In the genomic region with DNA sequence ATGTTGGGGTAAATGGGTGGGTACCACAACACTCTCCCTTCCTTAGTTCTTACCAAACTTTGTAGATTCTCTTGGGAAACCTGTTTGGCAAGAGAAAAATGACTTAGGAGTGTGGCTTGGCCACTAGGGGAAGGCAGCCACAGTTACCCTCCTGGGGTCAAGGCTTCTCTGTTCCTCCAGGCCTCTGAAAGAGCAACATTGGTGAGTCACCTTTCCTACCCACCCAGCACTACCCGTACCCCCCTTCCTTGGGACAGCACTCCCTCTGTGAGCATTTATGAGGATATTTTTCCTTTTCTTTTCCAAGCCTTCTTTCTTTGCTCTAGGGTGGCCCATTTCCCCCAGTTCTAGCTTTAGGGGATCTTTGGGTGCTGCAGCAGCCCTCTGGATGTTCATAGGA, we compare ENCODE assay signal across 10 mouse cellular contexts. TPM values are rescaled to one million over a fixed set of nuclear protein-coding genes. Genes with fewer than 3 reads are reported as not detected.
A peak's percentile ranks its signal among the peaks of the same experiment; 100 is the strongest.
DNase-seq lines count a peak whose midpoint lies in the region; ATAC-seq and TF ChIP-seq lines count a peak whose summit lies in the region.
"Had no signal": no experiment of that assay in that cellular context is flagged by ENCODE, and none has a peak within 500 bp of the region (broad histone marks: within the 10 kb centered on the region; RNA-seq: fewer than 3 reads in every experiment).

No protein-coding gene starts in this region.

- intact Hi-C loops in gastrocnemius, adult 2 months (cut with DNase I) = loop anchor here (5.0 kb wide), 1 partner anchor 42 kb away; a partner anchor contains a TSS

- H3K4me2 ChIP-seq in liver, embryonic 11.5 days = no peak overlapping the region
- H3K4me2 ChIP-seq in stomach, embryonic 15.5 days = peak overlapping the region; percentile 85; the same call in 1 of the 2 replicates
- H3K4me2 ChIP-seq: midbrain, embryonic 12.5 days had no signal

- H3K4me3 ChIP-seq in gastrocnemius, adult 2 months = peak overlapping the region; percentile 96
- H3K4me3 ChIP-seq in liver, adult 2 months (ENCODE audit: insufficient read depth, low read depth, low read length) = no peak overlapping the region
- H3K4me3 ChIP-seq in liver, embryonic 11.5 days (ENCODE audit: low read depth, low read length) = no peak overlapping the region
- H3K4me3 ChIP-seq in embryonic fibroblast, embryonic 13.5 days (ENCODE audit: insufficient read depth, low read length) = 0 out of 2 replicates have a peak overlapping the region, but pooled peaks have one; percentile 76
- no peak overlapping the region for H3K4me3 ChIP-seq in stomach, embryonic 15.5 days (replicated peaks)
- H3K4me3 ChIP-seq: midbrain, embryonic 12.5 days had no signal

- H3K27ac ChIP-seq in gastrocnemius, adult 2 months = peak overlapping the region; percentile 97
- no peak overlapping the region for H3K27ac ChIP-seq in liver, adult 2 months (replicated peaks; ENCODE audit: insufficient read depth, low read depth, low read length)
- no peak overlapping the region for H3K27ac ChIP-seq in liver, embryonic 11.5 days (ENCODE audit: low read depth, low read length)
- peak overlapping the region; percentile 86 for H3K27ac ChIP-seq in embryonic fibroblast, embryonic 13.5 days (ENCODE audit: insufficient read depth, low read length)
- H3K27ac ChIP-seq in stomach, embryonic 15.5 days = peak overlapping the region; percentile 88
- H3K27ac ChIP-seq: midbrain, embryonic 12.5 days had no signal

- no peak overlapping the region for H3K9ac ChIP-seq in liver, adult 2 months (ENCODE audit: low read depth, low read length)
- no peak overlapping the region; the same call in 1 of the 2 replicates for H3K9ac ChIP-seq in liver, embryonic 11.5 days (ENCODE audit: low read depth, low read length)
- no peak overlapping the region for H3K9ac ChIP-seq in stomach, embryonic 15.5 days
- H3K9ac ChIP-seq: midbrain, embryonic 12.5 days had no signal

- no peaks in the 10 kb centered on the region for H3K9me3 ChIP-seq in liver, embryonic 11.5 days (ENCODE audit: control insufficient read depth, low read length)
- no peaks in the 10 kb centered on the region for H3K9me3 ChIP-seq in stomach, embryonic 15.5 days
- H3K9me3 ChIP-seq: midbrain, embryonic 12.5 days had no signal

- peaks cover 13% of the 10 kb centered on the region for H3K4me1 ChIP-seq in liver, adult 2 months (ENCODE audit: control insufficient read depth, insufficient read depth, low read length)
- peaks cover 39% of the 10 kb centered on the region for H3K4me1 ChIP-seq in liver, embryonic 11.5 days (replicated peaks; ENCODE audit: control insufficient read depth, insufficient read depth, low read length)
- peaks cover 30% of the 10 kb centered on the region for H3K4me1 ChIP-seq in embryonic fibroblast, embryonic 13.5 days (ENCODE audit: control insufficient read depth, insufficient read depth, low read length)
- H3K4me1 ChIP-seq in stomach, embryonic 15.5 days = peaks cover 48% of the 10 kb centered on the region

- H3K27me3 ChIP-seq in liver, adult 2 months (ENCODE audit: control insufficient read depth, insufficient read depth, low read length) = no peaks in the 10 kb centered on the region
- peaks cover 2% of the 10 kb centered on the region; the same call in 1 of the 2 replicates for H3K27me3 ChIP-seq in liver, embryonic 11.5 days (replicated peaks; ENCODE audit: control insufficient read depth, insufficient read depth, low read length)
- no peaks in the 10 kb centered on the region for H3K27me3 ChIP-seq in stomach, embryonic 15.5 days (replicated peaks)

- no peak for TF ChIP-seq POLR2A in liver, adult 2 months (IDR thresholded peaks at IDR 0.05; ENCODE audit: extremely low read depth, insufficient read depth, low read length)
- no peak for TF ChIP-seq POLR2A in embryonic fibroblast, embryonic 13.5 days (IDR thresholded peaks at IDR 0.05; ENCODE audit: low read depth, low read length)

- no peak for DNase-seq in gastrocnemius, adult 2 months
- no peak for DNase-seq in gastrocnemius, adult 8-10 months (ENCODE audit: low spot score in 2 of 2)
- DNase-seq in liver, adult 2 months (ENCODE audit: extremely low read depth, low read depth, low spot score) = no peak
- no peak for DNase-seq in liver, embryonic 11.5 days (ENCODE audit: low spot score)
- DNase-seq in testis, postnatal 10 days (ENCODE audit: low spot score) = no peak
- no peak for DNase-seq in kidney, postnatal 14 days

- H3K36me3 ChIP-seq in liver, adult 2 months (ENCODE audit: control insufficient read depth, insufficient read depth, low read length) = no peaks in the 10 kb centered on the region
- no peaks in the 10 kb centered on the region for H3K36me3 ChIP-seq in liver, embryonic 11.5 days (ENCODE audit: control insufficient read depth, insufficient read depth, low read length)
- peaks cover 4% of the 10 kb centered on the region; the same call in 1 of the 2 replicates for H3K36me3 ChIP-seq in stomach, embryonic 15.5 days
- H3K36me3 ChIP-seq: midbrain, embryonic 12.5 days had no signal

- no peaks in the 10 kb centered on the region for H3K79me2 ChIP-seq in liver, adult 2 months (ENCODE audit: control insufficient read depth, insufficient read depth, low read length)

- 70% methylated on average over 1 of the region's 1 CpGs for WGBS in liver, adult 2 months
- WGBS in liver, embryonic 11.5 days = 46% methylated on average over 1 of the region's 1 CpGs
- WGBS in stomach, embryonic 15.5 days = 63% methylated on average over 1 of the region's 1 CpGs

- peak; percentile 5; the same call in 1 of the 2 replicates for TF ChIP-seq CTCF in gastrocnemius, adult 2 months (IDR thresholded peaks at IDR 0.05)
- peak; percentile 6; the same call in 1 of the 2 replicates for TF ChIP-seq CTCF in liver, adult 2 months (IDR thresholded peaks at IDR 0.05; ENCODE audit: low read depth, low read length)
- TF ChIP-seq CTCF in embryonic fibroblast, embryonic 13.5 days (IDR thresholded peaks at IDR 0.05; ENCODE audit: borderline replicate concordance, insufficient read depth, low read length) = no peak

- no peak for ATAC-seq in liver, embryonic 11.5 days (replicated peaks; ENCODE audit: low FRiP score)
- ATAC-seq in stomach, embryonic 15.5 days (ENCODE audit: insufficient read depth, low FRiP score, low read depth) = no peak

RNA-seq across cellular contexts. Expression of a gene that starts 1.8 kb away (rescaled TPM):
- 10 to 100 TPM; 13.9 to 14.5 TPM for total RNA-seq in gastrocnemius, adult 2 months (2021)
- total RNA-seq in gastrocnemius, adult 8-10 months (2022) = 10 to 100 TPM; 14.9 to 18.2 (median 16.2) TPM
- total RNA-seq in liver, adult 2 months (2014; rRNA removed) = 9.5 and 12.8 TPM in 2 replicates
- polyA plus RNA-seq in liver, adult 2 months (2012; rRNA removed) = 14.6 and 15.8 TPM in 2 replicates
- polyA plus RNA-seq in liver, embryonic 11.5 days (2014; fragmentation: Nextera tagmentation; extraction: Ambion mirVana) = 7.8 and 8.3 TPM in 2 replicates
- polyA plus RNA-seq in embryonic fibroblast, embryonic 13.5 days (2011; ENCODE audit: insufficient read length, low read depth, missing spikeins) = 44.4 and 45.2 TPM in 2 replicates
- 20.9 and 23.0 TPM in 2 replicates for polyA plus RNA-seq in stomach, embryonic 15.5 days (2015; fragmentation: Nextera tagmentation; extraction: Ambion mirVana)

RNA-seq across cellular contexts. Expression of a gene that starts 9.1 kb away (rescaled TPM):
- total RNA-seq in gastrocnemius, adult 2 months (2021) = under 1 TPM; 0.22 to 0.33 TPM
- total RNA-seq in gastrocnemius, adult 8-10 months (2022) = under 1 TPM in 3 of 4 experiments, not detected in 1; 0.19 to 0.34 (median 0.24) TPM
- 1.8 and 1.9 TPM in 2 replicates for total RNA-seq in liver, adult 2 months (2014; rRNA removed)
- polyA plus RNA-seq in liver, adult 2 months (2012; rRNA removed) = 1.4 TPM in 2 replicates
- 7.3 and 9.5 TPM in 2 replicates for polyA plus RNA-seq in liver, embryonic 11.5 days (2014; fragmentation: Nextera tagmentation; extraction: Ambion mirVana)
- 2.5 and 2.7 TPM in 2 replicates for polyA plus RNA-seq in embryonic fibroblast, embryonic 13.5 days (2011; ENCODE audit: insufficient read length, low read depth, missing spikeins)
- polyA plus RNA-seq in stomach, embryonic 15.5 days (2015; fragmentation: Nextera tagmentation; extraction: Ambion mirVana) = 3.2 and 3.7 TPM in 2 replicates
- total RNA-seq: CH12.LX had no signal

RNA-seq across cellular contexts. Expression of a gene that starts 39.8 kb away (rescaled TPM):
- 10 to 100 TPM; 10.3 to 11.7 TPM for total RNA-seq in gastrocnemius, adult 2 months (2021)
- 10 to 100 TPM in 3 of 4 experiments, 1 to 10 TPM in 1; 9.3 to 11.4 (median 10.8) TPM for total RNA-seq in gastrocnemius, adult 8-10 months (2022)
- 5.7 and 6.4 TPM in 2 replicates for total RNA-seq in liver, adult 2 months (2014; rRNA removed)
- polyA plus RNA-seq in liver, adult 2 months (2012; rRNA removed) = 7.8 and 8.5 TPM in 2 replicates
- polyA plus RNA-seq in liver, embryonic 11.5 days (2014; fragmentation: Nextera tagmentation; extraction: Ambion mirVana) = 162 and 171 TPM in 2 replicates
- polyA plus RNA-seq in embryonic fibroblast, embryonic 13.5 days (2011; ENCODE audit: insufficient read length, low read depth, missing spikeins) = 21.2 and 26.0 TPM in 2 replicates
- polyA plus RNA-seq in stomach, embryonic 15.5 days (2015; fragmentation: Nextera tagmentation; extraction: Ambion mirVana) = 101 and 109 TPM in 2 replicates

RNA-seq across cellular contexts. Expression of a gene that starts 51.0 kb away (rescaled TPM):
- total RNA-seq in gastrocnemius, adult 2 months (2021) = not detected
- total RNA-seq in gastrocnemius, adult 8-10 months (2022) = not detected
- not detected in 2 replicates for total RNA-seq in liver, adult 2 months (2014; rRNA removed)
- polyA plus RNA-seq in liver, adult 2 months (2012; rRNA removed) = not detected in 2 replicates
- not detected in 2 replicates for polyA plus RNA-seq in liver, embryonic 11.5 days (2014; fragmentation: Nextera tagmentation; extraction: Ambion mirVana)
- polyA plus RNA-seq in embryonic fibroblast, embryonic 13.5 days (2011; ENCODE audit: insufficient read length, low read depth, missing spikeins) = not detected in 2 replicates
- not detected in 2 replicates for polyA plus RNA-seq in stomach, embryonic 15.5 days (2015; fragmentation: Nextera tagmentation; extraction: Ambion mirVana)
- total RNA-seq: CH12.LX had no signal
- polyA plus RNA-seq: midbrain, embryonic 12.5 days had no signal

Comparison
In these comparisons a context has a peak if more than half of its experiments do, and no peak if none do; other contexts are left out.
1. H3K27ac ChIP-seq: peak in gastrocnemius, adult 2 months (single experiment), embryonic fibroblast, embryonic 13.5 days (single experiment) and stomach, embryonic 15.5 days (single experiment); none in liver, adult 2 months (single experiment) and liver, embryonic 11.5 days (single experiment).
2. H3K4me3 ChIP-seq: peak in gastrocnemius, adult 2 months (single experiment) and embryonic fibroblast, embryonic 13.5 days (single experiment); none in liver, adult 2 months (single experiment), liver, embryonic 11.5 days (single experiment) and stomach, embryonic 15.5 days (single experiment).